Mouse (Mus musculus) CD4-positive, CD25-positive, alpha-beta regulatory T cell, adult 2 months (primary cell): ENCODE measurements at regions not wholly inside any gene's neighbourhood (a gene's known extent, or its start where the extent isn't known, plus 50 kb on each side); places are given as distances from the start of the nearest gene placed in this dataset.

Experiments
- DNase-seq: peaks from one replicate; pipeline ENCODE4 v3.0.0-alpha.2; 2012; ENCODE audit warnings: low read depth, low spot score

GRCm38 (mm10) chr14:71359581-71359980 lies 759.9 kb upstream of the Fam160b2 start:
- no peak for DNase-seq

GRCm38 (mm10) chr14:71338219-71338618 lies 738.6 kb upstream of the Fam160b2 start:
- DNase-seq: no peak

GRCm38 (mm10) chr14:71336906-71337305 lies 737.3 kb upstream of the Fam160b2 start:
- DNase-seq: no peak

- DNase-seq: no peak
These were observed 734.4 kb upstream of the Fam160b2 start for GRCm38 (mm10) chr14:71334022-71334421.

- DNase-seq: no peak
These were observed 730.4 kb upstream of the Fam160b2 start for GRCm38 (mm10) chr14:71329862-71330630.

GRCm38 (mm10) chr14:71327621-71328020 lies 728.0 kb upstream of the Fam160b2 start:
- no peak for DNase-seq

- no peak for DNase-seq
These were observed 727.0 kb upstream of the Fam160b2 start for GRCm38 (mm10) chr14:71326521-71327105.

- no peak for DNase-seq
These were observed 715.6 kb upstream of the Fam160b2 start for GRCm38 (mm10) chr14:71315228-71315627.

- no peak for DNase-seq
These were observed 700.1 kb upstream of the Fam160b2 start for GRCm38 (mm10) chr14:71299755-71300154.

- DNase-seq: no peak
These were observed 681.9 kb upstream of the Fam160b2 start for GRCm38 (mm10) chr14:71281568-71281967.

- no peak for DNase-seq
These were observed 676.7 kb upstream of the Fam160b2 start for GRCm38 (mm10) chr14:71276309-71276791.

GRCm38 (mm10) chr14:71272470-71272869 lies 672.8 kb upstream of the Fam160b2 start:
- DNase-seq: no peak

GRCm38 (mm10) chr14:71257650-71258049 lies 658.0 kb upstream of the Fam160b2 start:
- no peak for DNase-seq

- no peak for DNase-seq
These were observed 654.6 kb upstream of the Fam160b2 start for GRCm38 (mm10) chr14:71254207-71254606.

- no peak for DNase-seq
These were observed 652.5 kb upstream of the Fam160b2 start for GRCm38 (mm10) chr14:71252136-71252535.

GRCm38 (mm10) chr14:71251116-71251515 lies 651.5 kb upstream of the Fam160b2 start:
- DNase-seq: no peak

- no peak for DNase-seq
These were observed 649.8 kb upstream of the Fam160b2 start for GRCm38 (mm10) chr14:71249387-71249965.

- DNase-seq: no peak
These were observed 648.9 kb upstream of the Fam160b2 start for GRCm38 (mm10) chr14:71248534-71248933.

- DNase-seq: no peak
These were observed 642.2 kb upstream of the Fam160b2 start for GRCm38 (mm10) chr14:71241655-71242390.

GRCm38 (mm10) chr14:71236192-71236591 lies 636.6 kb upstream of the Fam160b2 start:
- no peak for DNase-seq

- DNase-seq: no peak
These were observed 635.3 kb upstream of the Fam160b2 start for GRCm38 (mm10) chr14:71234900-71235299.

- DNase-seq: no peak
These were observed 634.6 kb upstream of the Fam160b2 start for GRCm38 (mm10) chr14:71234276-71234675.
